Mouse (Mus musculus) CH12.LX (cell line): ENCODE data around the gene Adora3.

Experiments used
- CHD2 ChIP-seq: IDR thresholded peaks from 2 replicates; pipeline ENCODE4 v1.6.1; 2011; ENCODE audit warnings: low read length, improper control_type of control experiment
- CTCF ChIP-seq, 2 experiments: IDR thresholded peaks in 1 of 2; conservative IDR thresholded peaks in 1 of 2; 2 replicates each; pipeline ENCODE4 v1.5.1; 2011 to 2012; ENCODE audit warnings: low read depth in 2 of 2, low read length in 2 of 2, improper control_type of control experiment in 1 of 2, inconsistent platforms in 1 of 2, mild to moderate bottlenecking in 1 of 2, moderate library complexity in 1 of 2
- EP300 ChIP-seq: IDR thresholded peaks from 2 replicates; pipeline ENCODE4 v1.6.1; 2011; ENCODE audit warnings: low read length, improper control_type of control experiment
- JUND ChIP-seq: conservative IDR thresholded peaks from 2 replicates; pipeline ENCODE4 v1.6.1; 2011; ENCODE audit warnings: low read depth, low read length, improper control_type of control experiment
- MYC ChIP-seq: IDR thresholded peaks from 2 replicates; pipeline ENCODE4 v1.6.1; 2011; ENCODE audit warnings: low read depth, mild to moderate bottlenecking, improper control_type of control experiment, low read length
- POLR2A ChIP-seq: IDR thresholded peaks from 2 replicates; pipeline ENCODE4 v1.6.1; 2011; ENCODE audit warnings: low read depth, mild to moderate bottlenecking, improper control_type of control experiment, low read length
- TBP ChIP-seq: conservative IDR thresholded peaks from 2 replicates; pipeline ENCODE4 v1.6.1; 2011; ENCODE audit warnings: low read depth, low read length, improper control_type of control experiment
- TCF12 ChIP-seq: IDR thresholded peaks from 2 replicates; pipeline ENCODE4 v1.6.1; 2014; ENCODE audit warnings: low read depth, mild to moderate bottlenecking, inconsistent platforms, low read length, improper control_type of control experiment

DNA sequence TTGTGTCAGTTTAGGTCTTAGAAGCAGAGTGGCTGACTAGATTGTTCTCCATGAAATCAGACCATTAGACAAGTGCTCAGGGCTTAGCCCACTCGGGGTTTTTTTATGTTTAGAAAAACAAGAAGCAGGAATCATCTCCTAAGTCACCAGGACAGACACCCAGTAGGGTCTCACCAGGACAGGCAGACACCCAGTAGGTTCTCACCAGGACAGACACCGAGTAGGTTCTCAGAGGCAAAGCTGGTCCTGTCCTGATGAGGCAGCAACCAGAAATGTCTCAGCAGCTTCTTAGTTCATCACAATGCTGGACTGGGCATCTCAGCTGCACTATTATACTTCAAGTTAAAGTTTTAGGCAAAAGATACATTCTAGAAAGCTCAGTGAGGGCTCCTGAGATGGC, 46.0 kb upstream of the Adora3 start:
- TF ChIP-seq TCF12 (no peak), MYC (no peak), EP300 (no peak), CTCF (conservative IDR thresholded peaks at IDR 0.05 in 1 of 2, IDR thresholded peaks at IDR 0.05 in 1 of 2; ENCODE audit: low read depth in 2 of 2, low read length in 2 of 2) (no peak), CHD2 (no peak), TBP (no peak), JUND (no peak), POLR2A (no peak)
